Mouse (Mus musculus) myocyte (in vitro differentiated cells): ENCODE results near the gene Plin3. TPM values are rescaled to one million over a fixed set of nuclear protein-coding genes. Genes with fewer than 3 reads are reported as not detected.
A peak's percentile ranks its signal among the peaks of the same experiment; 100 is the strongest.

Experiments
- H3K27me3 ChIP-seq: one replicate; pipeline ENCODE4 v1.6.1; 2011; ENCODE audit not compliant: control insufficient read depth, insufficient read depth, insufficient read length
- H3K36me3 ChIP-seq: one replicate; pipeline ENCODE4 v1.6.1; 2011; ENCODE audit not compliant: control insufficient read depth, insufficient read depth
- H3K4me2 ChIP-seq: one replicate; pipeline ENCODE4 v1.6.1; 2011; ENCODE audit warnings: low read depth, control low read depth
- H3K4me3 ChIP-seq: one replicate; pipeline ENCODE4 v1.5.1; 2011; ENCODE audit warnings: mild to moderate bottlenecking, control low read depth, moderate library complexity
- H3K79me2 ChIP-seq: one replicate; pipeline ENCODE4 v1.6.1; 2011; ENCODE audit not compliant: control insufficient read depth, insufficient read depth
- H3ac ChIP-seq: one replicate; pipeline ENCODE4 v1.6.1; 2011; ENCODE audit not compliant: control insufficient read depth, insufficient read length
- CEBPB ChIP-seq: IDR thresholded peaks from 2 replicates; pipeline ENCODE4 v1.6.1; 2011; ENCODE audit warnings: mild to moderate bottlenecking, moderate library complexity; ENCODE audit not compliant: poor library complexity, insufficient read depth, severe bottlenecking
- E2F4 ChIP-seq: IDR thresholded peaks from one replicate; pipeline ENCODE4 v1.6.1; 2011; ENCODE audit warnings: mild to moderate bottlenecking, control low read depth, moderate library complexity; ENCODE audit not compliant: insufficient read depth
- MAX ChIP-seq: IDR thresholded peaks from one replicate; pipeline ENCODE4 v1.6.1; 2011; ENCODE audit warnings: low read depth, mild to moderate bottlenecking, control low read depth
- MYOD1 ChIP-seq, 3 experiments: IDR thresholded peaks; one replicate each; pipeline ENCODE4 v1.6.1; 2011; ENCODE audit warnings: control low read depth in 2 of 3, low read depth in 2 of 3, mild to moderate bottlenecking in 2 of 3, moderate library complexity in 1 of 3; ENCODE audit not compliant: insufficient read length in 2 of 3, control insufficient read depth in 1 of 3
- MYOG ChIP-seq, 3 experiments: IDR thresholded peaks; one replicate each; pipeline ENCODE4 v1.6.1; 2011; ENCODE audit warnings: control low read depth in 2 of 3, low read depth in 2 of 3, mild to moderate bottlenecking in 2 of 3; ENCODE audit not compliant: insufficient read length in 2 of 3, control insufficient read depth in 1 of 3, insufficient read depth in 1 of 3
- POLR2A ChIP-seq: IDR thresholded peaks from one replicate; pipeline ENCODE4 v1.6.1; 2011; ENCODE audit warnings: low read depth, mild to moderate bottlenecking, control low read depth, moderate library complexity; ENCODE audit not compliant: insufficient read length
- POLR2AphosphoS2 ChIP-seq: IDR thresholded peaks from one replicate; pipeline ENCODE4 v1.6.1; 2011; ENCODE audit warnings: low read depth, control low read depth; ENCODE audit not compliant: insufficient read length
- REST ChIP-seq: IDR thresholded peaks from one replicate; pipeline ENCODE4 v1.6.1; 2011; ENCODE audit warnings: mild to moderate bottlenecking, control low read depth, moderate library complexity; ENCODE audit not compliant: insufficient read depth, insufficient read length
- SRF ChIP-seq: IDR thresholded peaks from one replicate; pipeline ENCODE4 v1.6.1; 2011; ENCODE audit warnings: low read depth; ENCODE audit not compliant: control insufficient read depth, insufficient read length
- TCF12 ChIP-seq: IDR thresholded peaks from one replicate; pipeline ENCODE4 v1.6.1; 2011; ENCODE audit warnings: mild to moderate bottlenecking, control low read depth; ENCODE audit not compliant: poor library complexity, insufficient read depth, severe bottlenecking
- TCF3 ChIP-seq: IDR thresholded peaks from one replicate; pipeline ENCODE4 v1.6.1; 2011; ENCODE audit warnings: low read depth, control low read depth; ENCODE audit not compliant: insufficient read length
- USF1 ChIP-seq: IDR thresholded peaks from one replicate; pipeline ENCODE4 v1.6.1; 2011; ENCODE audit warnings: low read depth, mild to moderate bottlenecking, control low read depth, moderate library complexity
- polyA plus RNA-seq: library from polyadenylated mRNA; unstranded; fragments of >200 nt; fragmentation: generic; extraction: Trizol; gene quantifications from one replicate; pipeline ENCODE4 v1.2.1, GENCODE M21; 2012; ENCODE audit warnings: missing spikeins

Plin3 gene
- polyA plus RNA-seq, 1 experiment = 44.8 TPM

- TF ChIP-seq CEBPB (no peak), POLR2AphosphoS2 (no peak), MYOG (IDR thresholded peaks at IDR 0.05; ENCODE audit: control insufficient read depth in 1 of 3, insufficient read depth in 1 of 3, insufficient read length in 2 of 3, low read depth in 2 of 3) (no peak), E2F4 (no peak), TCF12 (no peak), MAX (no peak), REST (no peak), POLR2A (no peak), TCF3 (no peak), SRF (no peak), USF1 (no peak), MYOD1 (IDR thresholded peaks at IDR 0.05; ENCODE audit: control insufficient read depth in 1 of 3, insufficient read length in 2 of 3, low read depth in 2 of 3) (no peak)
- no peak overlapping the region for H3K4me2 ChIP-seq
Measured at GRCm38 (mm10) chr17:56272644-56273043, 20.0 kb downstream of the Plin3 start.

DNA sequence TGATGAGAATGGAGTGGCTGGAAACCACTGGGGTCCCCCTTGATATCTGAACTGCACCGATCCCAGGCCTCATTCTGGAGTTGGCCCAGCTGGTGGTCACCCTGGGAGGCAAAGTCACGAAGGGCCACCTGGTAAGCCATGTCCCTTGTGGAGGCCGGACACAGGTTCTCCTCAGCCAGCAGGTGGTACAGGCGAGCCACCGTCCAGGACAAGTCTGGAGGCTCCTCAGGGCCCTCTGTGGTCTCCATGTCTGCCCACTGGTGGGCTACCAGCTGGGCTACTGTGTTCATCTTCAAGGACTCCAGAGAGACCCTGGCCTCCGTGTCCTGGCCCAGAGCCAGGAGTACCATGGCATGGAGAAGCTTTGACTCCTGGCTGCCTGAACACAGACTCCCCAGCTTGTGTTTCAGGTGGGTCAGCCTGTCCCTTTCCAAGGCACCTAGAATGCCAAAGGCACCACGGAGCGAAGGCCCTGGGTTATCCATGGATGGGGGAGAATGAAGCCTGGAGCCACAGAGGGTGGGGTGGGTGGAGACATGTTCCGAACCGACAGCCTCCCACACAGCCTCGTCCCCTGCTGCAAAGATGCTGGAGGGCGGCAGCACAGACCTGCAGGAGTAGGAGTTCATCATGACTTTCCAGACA, 20.9 kb downstream of the Plin3 start:
- Histone ChIP-seq H3K4me3 (no peak overlapping the region), H3K27me3 (no peaks in the 10 kb centered on the region), H3K36me3 (no peaks in the 10 kb centered on the region), H3ac (no peak overlapping the region), H3K79me2 (peaks cover 9% of the 10 kb centered on the region), H3K4me2 (no peak overlapping the region)
- TF ChIP-seq CEBPB (no peak), POLR2AphosphoS2 (peak; percentile 8), SRF (no peak), REST (no peak), TCF12 (no peak)

More at GRCm38 (mm10) chr17:56272644-56273043, 20.0 kb downstream of the Plin3 start:
- Histone ChIP-seq H3ac (no peak overlapping the region), H3K27me3 (no peaks in the 10 kb centered on the region), H3K4me3 (no peak overlapping the region), H3K79me2 (peaks cover 9% of the 10 kb centered on the region), H3K36me3 (no peaks in the 10 kb centered on the region)

GRCm38 (mm10) chr17:56269741-56270140, 22.9 kb downstream of the Plin3 start:
- TF ChIP-seq POLR2AphosphoS2 = no peak
- no peak for TF ChIP-seq REST
- no peak for TF ChIP-seq TCF3
- no peak for TF ChIP-seq E2F4
- TF ChIP-seq TCF12 = no peak
- TF ChIP-seq SRF = no peak
- TF ChIP-seq CEBPB = no peak
- no peak for TF ChIP-seq USF1
- TF ChIP-seq MYOG (IDR thresholded peaks at IDR 0.05; ENCODE audit: control insufficient read depth in 1 of 3, insufficient read depth in 1 of 3, insufficient read length in 2 of 3, low read depth in 2 of 3) = no peak
- TF ChIP-seq POLR2A = no peak
- TF ChIP-seq MAX = no peak
- no peak for TF ChIP-seq MYOD1 (IDR thresholded peaks at IDR 0.05; ENCODE audit: control insufficient read depth in 1 of 3, insufficient read length in 2 of 3, low read depth in 2 of 3)

GRCm38 (mm10) chr17:56269153-56269630, 23.5 kb downstream of the Plin3 start:
- no peaks in the 10 kb centered on the region for H3K27me3 ChIP-seq
- no peaks in the 10 kb centered on the region for H3K79me2 ChIP-seq
- TF ChIP-seq POLR2AphosphoS2 (peak; percentile 84), SRF (no peak), MYOD1 (IDR thresholded peaks at IDR 0.05; ENCODE audit: control insufficient read depth in 1 of 3, insufficient read length in 2 of 3, low read depth in 2 of 3) (no peak), MYOG (IDR thresholded peaks at IDR 0.05; ENCODE audit: control insufficient read depth in 1 of 3, insufficient read depth in 1 of 3, insufficient read length in 2 of 3, low read depth in 2 of 3) (no peak), POLR2A (peak; percentile 65), CEBPB (no peak), REST (no peak)
- no peaks in the 10 kb centered on the region for H3K36me3 ChIP-seq
- H3ac ChIP-seq = no peak overlapping the region
- peak overlapping the region; percentile 94 for H3K4me2 ChIP-seq
- H3K4me3 ChIP-seq = peak overlapping the region; percentile 26

More at GRCm38 (mm10) chr17:56269741-56270140, 22.9 kb downstream of the Plin3 start:
- Histone ChIP-seq H3K4me2 (peak overlapping the region; percentile 94), H3K36me3 (no peaks in the 10 kb centered on the region), H3K79me2 (no peaks in the 10 kb centered on the region), H3K4me3 (peak overlapping the region; percentile 26), H3K27me3 (no peaks in the 10 kb centered on the region), H3ac (no peak overlapping the region)

- Histone ChIP-seq H3K36me3 (no peaks in the 10 kb centered on the region), H3ac (no peak overlapping the region), H3K4me2 (peak overlapping the region; percentile 69), H3K4me3 (no peak overlapping the region), H3K79me2 (peaks cover 4% of the 10 kb centered on the region), H3K27me3 (no peaks in the 10 kb centered on the region)
- TF ChIP-seq CEBPB = 0 out of 2 replicates have a peak, but pooled peaks have one; percentile 34
- no peak for TF ChIP-seq TCF3
Measured at GRCm38 (mm10) chr17:56266271-56266670, 26.4 kb downstream of the Plin3 start.
